Mouse (Mus musculus): ENCODE data around the gene Epm2aip1. TPM values are rescaled to one million over a fixed set of nuclear protein-coding genes. Genes with fewer than 3 reads are reported as not detected.

Epm2aip1 gene
- total and polyA plus RNA-seq, 3 experiments, result 3.4 to 7.4 TPM; not detected in 1

DNA sequence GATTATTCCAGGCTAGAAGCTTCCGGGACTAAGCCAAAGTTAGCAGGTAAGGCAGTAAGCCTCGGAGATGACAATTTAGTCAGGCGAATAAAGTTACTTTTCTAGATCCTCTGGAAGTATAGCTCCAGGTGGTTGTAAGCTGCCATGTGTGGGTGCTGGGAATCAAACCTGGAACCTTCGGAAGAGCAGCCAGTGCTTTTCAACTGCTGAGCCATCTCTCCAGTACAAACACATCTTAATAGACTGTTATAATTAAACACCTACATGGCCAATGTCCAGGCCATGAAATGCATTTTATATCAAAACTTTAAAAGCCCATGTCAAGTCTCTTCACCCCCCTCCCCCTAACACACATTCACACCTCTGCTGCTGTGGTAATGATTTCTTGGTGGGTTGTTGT is 16.2 kb downstream of the Epm2aip1 start:
- DNase-seq (ENCODE audit: low read depth, low spot score), result no peak
- Histone ChIP-seq H3K79me2 (ENCODE audit: control insufficient read depth, insufficient read depth, low read length, poor library complexity) (no peaks in the 10 kb centered on the region), H3K27me3 (ENCODE audit: control insufficient read depth in 1 of 2, insufficient read depth in 2 of 2, low read length in 2 of 2) (no peaks in the 10 kb centered on the region; a peak in 1 of 4 replicates), H3K36me3 (ENCODE audit: control insufficient read depth in 1 of 2, insufficient read depth in 2 of 2, low read length in 2 of 2) (0 out of 4 replicates have a peak, but pooled peaks cover 0 to 3% of the 10 kb centered on the region in 2 experiments), H3K4me3 (ENCODE audit: control insufficient read depth in 1 of 2, insufficient read depth in 1 of 2, low read depth in 2 of 2, low read length in 2 of 2) (no peak overlapping the region), H3K4me1 (ENCODE audit: control insufficient read depth in 1 of 2, insufficient read depth in 2 of 2, low read length in 2 of 2) (no peaks in the 10 kb centered on the region), H3K9me3 (replicated peaks; ENCODE audit: insufficient read depth, low read length) (no peaks in the 10 kb centered on the region), H3K27ac (ENCODE audit: control insufficient read depth, low read depth, low read length) (no peak overlapping the region), H3K9ac (ENCODE audit: control insufficient read depth, low read depth, low read length, poor library complexity, severe bottlenecking) (no peak overlapping the region)
- TF ChIP-seq POLR2AphosphoS5 (IDR thresholded peaks at IDR 0.05; ENCODE audit: borderline replicate concordance, low read depth, low read length) (no peak), MAX (IDR thresholded peaks at IDR 0.05; ENCODE audit: low read length) (no peak)

DNA sequence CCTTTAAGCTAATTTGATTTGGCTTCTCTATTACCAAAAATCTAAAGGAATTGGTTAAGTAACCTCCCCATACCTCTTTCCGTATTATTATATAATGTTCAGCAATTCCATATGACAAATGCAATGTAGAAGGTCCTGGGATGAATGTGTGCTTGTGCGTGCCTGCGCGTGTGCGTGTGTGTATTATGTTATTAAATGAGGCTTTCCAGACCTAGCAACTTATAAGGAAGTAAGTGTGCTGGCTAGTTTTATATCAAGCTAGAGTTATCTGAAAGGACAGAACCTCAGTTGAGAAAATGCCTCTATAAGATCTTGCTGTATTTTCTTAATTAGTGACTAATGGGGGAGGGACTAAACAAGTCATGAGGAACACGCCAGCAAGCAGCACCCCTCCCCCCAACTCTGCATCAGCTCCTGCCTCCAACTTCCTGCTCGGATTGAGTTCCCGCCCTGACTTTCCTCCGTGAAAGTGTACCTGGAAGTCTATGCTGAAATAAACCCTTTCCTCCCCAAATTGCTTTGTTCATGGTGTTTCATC is 17.6 kb downstream of the Epm2aip1 start:
- H3K27ac ChIP-seq (ENCODE audit: control insufficient read depth, low read depth, low read length), result peak overlapping the region; percentile 24; the same call in 1 of the 2 replicates
- H3K36me3 ChIP-seq (ENCODE audit: control insufficient read depth in 1 of 2, insufficient read depth in 2 of 2, low read length in 2 of 2), result 0 out of 4 replicates have a peak, but pooled peaks cover 0 to 3% of the 10 kb centered on the region in 2 experiments
- peak; percentile 75 for DNase-seq (ENCODE audit: low read depth, low spot score)
- no peaks in the 10 kb centered on the region; a peak in 1 of 4 replicates for H3K27me3 ChIP-seq (ENCODE audit: control insufficient read depth in 1 of 2, insufficient read depth in 2 of 2, low read length in 2 of 2)
- peak overlapping the region; percentile 44 for H3K9ac ChIP-seq (ENCODE audit: control insufficient read depth, low read depth, low read length, poor library complexity, severe bottlenecking)
- TF ChIP-seq USF2 (IDR thresholded peaks at IDR 0.05; ENCODE audit: borderline replicate concordance in 1 of 2, insufficient read depth in 1 of 2, low read depth in 1 of 2, low read length in 2 of 2), result no peak
- TF ChIP-seq EP300 (IDR thresholded peaks at IDR 0.05; ENCODE audit: low read depth in 1 of 2, low read length in 2 of 2), result peak in 1 of 2 experiments; percentile 10; a peak in 1 of 4 replicates
- peak overlapping the region; percentile 0 to 23; a peak in 2 of 4 replicates for H3K4me3 ChIP-seq (ENCODE audit: control insufficient read depth in 1 of 2, insufficient read depth in 1 of 2, low read depth in 2 of 2, low read length in 2 of 2)
- H3K9me3 ChIP-seq (replicated peaks; ENCODE audit: insufficient read depth, low read length), result no peaks in the 10 kb centered on the region
- no peaks in the 10 kb centered on the region for H3K79me2 ChIP-seq (ENCODE audit: control insufficient read depth, insufficient read depth, low read length, poor library complexity)
- no peaks in the 10 kb centered on the region for H3K4me1 ChIP-seq (ENCODE audit: control insufficient read depth in 1 of 2, insufficient read depth in 2 of 2, low read length in 2 of 2)

DNA sequence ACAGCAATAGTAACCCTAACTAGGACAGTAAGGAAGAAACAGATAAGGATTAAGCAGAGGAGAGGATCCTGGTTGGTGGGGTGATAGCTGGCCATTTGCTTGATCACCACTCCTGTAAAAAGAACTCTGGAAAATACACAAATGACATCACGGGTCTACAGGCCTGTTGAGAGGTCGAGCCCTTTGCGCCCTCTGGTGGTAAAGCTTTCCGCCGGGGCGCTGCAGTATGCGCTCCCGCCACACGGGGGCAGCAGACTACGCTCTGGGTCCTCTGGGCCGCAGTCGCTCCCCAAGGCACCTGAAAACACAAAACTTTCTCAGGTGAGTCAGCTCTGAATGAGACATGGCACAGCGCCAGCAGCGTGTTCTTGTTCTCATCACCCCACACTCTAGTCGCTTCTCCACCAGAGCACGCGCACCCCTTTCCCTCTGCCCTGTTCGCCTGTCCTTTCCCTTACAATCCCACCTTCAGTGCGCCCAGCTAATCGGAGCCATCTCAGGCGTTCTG is 18.2 kb downstream of the Epm2aip1 start:
- peak overlapping the region; percentile 44 for H3K9ac ChIP-seq (ENCODE audit: control insufficient read depth, low read depth, low read length, poor library complexity, severe bottlenecking)
- no peaks in the 10 kb centered on the region; a peak in 1 of 4 replicates for H3K27me3 ChIP-seq (ENCODE audit: control insufficient read depth in 1 of 2, insufficient read depth in 2 of 2, low read length in 2 of 2)
- no peaks in the 10 kb centered on the region for H3K4me1 ChIP-seq (ENCODE audit: control insufficient read depth in 1 of 2, insufficient read depth in 2 of 2, low read length in 2 of 2)
- no peaks in the 10 kb centered on the region for H3K9me3 ChIP-seq (replicated peaks; ENCODE audit: insufficient read depth, low read length)
- peak overlapping the region; percentile 24; the same call in 1 of the 2 replicates for H3K27ac ChIP-seq (ENCODE audit: control insufficient read depth, low read depth, low read length)
- peak; percentile 85 for DNase-seq (ENCODE audit: low read depth, low spot score)
- H3K79me2 ChIP-seq (ENCODE audit: control insufficient read depth, insufficient read depth, low read length, poor library complexity), result no peaks in the 10 kb centered on the region
- no peak for TF ChIP-seq GABPA (IDR thresholded peaks at IDR 0.05; ENCODE audit: low read depth, low read length)
- peak; percentile 97 for TF ChIP-seq SMC3 (IDR thresholded peaks at IDR 0.05; ENCODE audit: low read depth, low read length)
- TF ChIP-seq TBP (IDR thresholded peaks at IDR 0.05; ENCODE audit: low read depth, low read length), result peak; percentile 71; the same call in 1 of the 2 replicates
- peak; percentile 74; the same call in 1 of the 2 replicates for TF ChIP-seq MAZ (IDR thresholded peaks at IDR 0.05; ENCODE audit: low read depth, low read length)
- TF ChIP-seq POLR2A (IDR thresholded peaks at IDR 0.05; ENCODE audit: control insufficient read depth in 1 of 2, insufficient read depth in 1 of 2, low read depth in 1 of 2, low read length in 2 of 2, poor library complexity in 1 of 2), result peak; percentile 2 to 47; a peak in 1 of 4 replicates
- peak in 2 of 3 experiments; percentile 96 to 100; a peak in 5 of 6 replicates for TF ChIP-seq CTCF (IDR thresholded peaks at IDR 0.05 in 2 of 3, conservative IDR thresholded peaks at IDR 0.05 in 1 of 3; ENCODE audit: control insufficient read depth in 1 of 3, insufficient read depth in 1 of 3, low read depth in 2 of 3, low read length in 3 of 3, poor library complexity in 1 of 3, severe bottlenecking in 1 of 3)
- peak; percentile 44; the same call in 1 of the 2 replicates for TF ChIP-seq HCFC1 (IDR thresholded peaks at IDR 0.05; ENCODE audit: low read depth, low read length)
- TF ChIP-seq NELFE (IDR thresholded peaks at IDR 0.05; ENCODE audit: low read depth, low read length), result peak; percentile 43; the same call in 1 of the 2 replicates
- 0 out of 2 replicates have a peak, but pooled peaks have one; percentile 32 for TF ChIP-seq ETS1 (IDR thresholded peaks at IDR 0.05; ENCODE audit: low read depth, low read length)
- no peak for TF ChIP-seq MAX (IDR thresholded peaks at IDR 0.05; ENCODE audit: low read length)
- TF ChIP-seq CHD2 (IDR thresholded peaks at IDR 0.05; ENCODE audit: low read length), result no peak
- TF ChIP-seq RAD21 (IDR thresholded peaks at IDR 0.05; ENCODE audit: low read depth, low read length), result peak; percentile 68
- TF ChIP-seq TCF12 (IDR thresholded peaks at IDR 0.05; ENCODE audit: low read depth, low read length), result 0 out of 2 replicates have a peak, but pooled peaks have one; percentile 16
- TF ChIP-seq E2F4 (IDR thresholded peaks at IDR 0.05; ENCODE audit: borderline replicate concordance, low read depth, low read length), result no peak
- TF ChIP-seq ZC3H11A (IDR thresholded peaks at IDR 0.05; ENCODE audit: low read depth, low read length), result peak; percentile 83
- TF ChIP-seq SIN3A (IDR thresholded peaks at IDR 0.05; ENCODE audit: low read length), result 0 out of 2 replicates have a peak, but pooled peaks have one; percentile 47
- peak; percentile 50; the same call in 1 of the 2 replicates for TF ChIP-seq ZMIZ1 (IDR thresholded peaks at IDR 0.05; ENCODE audit: low read depth, low read length)
- 0 out of 4 replicates have a peak, but pooled peaks cover 0 to 3% of the 10 kb centered on the region in 2 experiments for H3K36me3 ChIP-seq (ENCODE audit: control insufficient read depth in 1 of 2, insufficient read depth in 2 of 2, low read length in 2 of 2)
- peak overlapping the region; percentile 0 to 23; a peak in 2 of 4 replicates for H3K4me3 ChIP-seq (ENCODE audit: control insufficient read depth in 1 of 2, insufficient read depth in 1 of 2, low read depth in 2 of 2, low read length in 2 of 2)

Measured in MEL (cell line).